Mouse (Mus musculus) intestine, embryonic 15.5 days (tissue): ENCODE measurements around the gene Gm20388. TPM values are rescaled to one million over a fixed set of nuclear protein-coding genes. Genes with fewer than 3 reads are reported as not detected.
A peak's percentile ranks its signal among the peaks of the same experiment; 100 is the strongest.

Source experiments
- ATAC-seq: fragments of 200-750 bp; cut with Nextera tagmentation; 2 replicates; pipeline ENCODE4 v1.8.0; 2017; ENCODE audit warnings: moderate TSS enrichment, moderate library complexity
- H3K27ac ChIP-seq: fragments of 300-500 bp; sonication (generic); 2 replicates; pipeline ENCODE4 v1.5.1; 2015; ENCODE audit warnings: mild to moderate bottlenecking, inconsistent platforms
- H3K27me3 ChIP-seq: fragments of 300-500 bp; sonication (generic); replicated peaks from 2 replicates; pipeline ENCODE4 v1.6.1; 2015; ENCODE audit warnings: inconsistent platforms
- H3K36me3 ChIP-seq: fragments of 300-500 bp; sonication (generic); 2 replicates; pipeline ENCODE4 v1.6.1; 2015; ENCODE audit warnings: inconsistent platforms
- H3K4me1 ChIP-seq: fragments of 300-500 bp; sonication (generic); replicated peaks from 2 replicates; pipeline ENCODE4 v1.6.1; 2015; ENCODE audit warnings: inconsistent platforms
- H3K4me2 ChIP-seq: fragments of 300-500 bp; sonication (generic); replicated peaks from 2 replicates; pipeline ENCODE4 v1.6.1; 2015; ENCODE audit warnings: mild to moderate bottlenecking, inconsistent platforms
- H3K4me3 ChIP-seq: fragments of 300-500 bp; sonication (generic); replicated peaks from 2 replicates; pipeline ENCODE4 v1.5.1; 2015; ENCODE audit warnings: inconsistent platforms
- H3K9ac ChIP-seq: fragments of 300-500 bp; sonication (generic); 2 replicates; pipeline ENCODE4 v1.6.1; 2015; ENCODE audit warnings: inconsistent platforms
- H3K9me3 ChIP-seq: fragments of 300-500 bp; sonication (generic); 2 replicates; pipeline ENCODE4 v1.6.1; 2016; ENCODE audit warnings: inconsistent platforms
- WGBS: fragments of 180-500 bp; shearing (Covaris S2); methylation state at CpG from one replicate; pipeline ENCODE4 v1.1.7; 2015; 5-methylcytosine and 5-hydroxymethylcytosine counted together
- polyA plus RNA-seq: library from polyadenylated mRNA; unstranded; fragments of >200 nt; fragmentation: Nextera tagmentation; extraction: Ambion mirVana; gene quantifications from 2 replicates; pipeline ENCODE4 v1.2.1, GENCODE M21; 2015

Gm20388 gene
- polyA plus RNA-seq, 1 experiment from 2014 or later = not detected

- Histone ChIP-seq H3K9ac (no peak overlapping the region), H3K27ac (no peak overlapping the region), H3K4me3 (no peak overlapping the region), H3K36me3 (no peaks in the 10 kb centered on the region), H3K4me1 (peaks cover 15% of the 10 kb centered on the region), H3K27me3 (no peaks in the 10 kb centered on the region; the same call in 1 of the 2 replicates), H3K9me3 (no peaks in the 10 kb centered on the region), H3K4me2 (no peak overlapping the region)
- WGBS = 78% methylated on average over 6 of the region's 6 CpGs
- no peak for ATAC-seq
Observed at GRCm38 (mm10) chr8:123726759-123727158, 3816.1 kb downstream of the Gm20388 start.

- peaks cover 18% of the 10 kb centered on the region for H3K4me1 ChIP-seq
- H3K27ac ChIP-seq = no peak overlapping the region
- 19% methylated on average over 20 of the region's 20 CpGs for WGBS
- no peak overlapping the region for H3K4me3 ChIP-seq
- H3K9me3 ChIP-seq = no peaks in the 10 kb centered on the region
- no peak overlapping the region for H3K9ac ChIP-seq
- 0 out of 2 replicates have a peak, but pooled peaks have one; percentile 21 for ATAC-seq
- H3K27me3 ChIP-seq = no peaks in the 10 kb centered on the region; the same call in 1 of the 2 replicates
- peak overlapping the region; percentile 34 for H3K4me2 ChIP-seq
- no peaks in the 10 kb centered on the region for H3K36me3 ChIP-seq
Observed at GRCm38 (mm10) chr8:123729055-123729785, 3818.6 kb downstream of the Gm20388 start.

DNA sequence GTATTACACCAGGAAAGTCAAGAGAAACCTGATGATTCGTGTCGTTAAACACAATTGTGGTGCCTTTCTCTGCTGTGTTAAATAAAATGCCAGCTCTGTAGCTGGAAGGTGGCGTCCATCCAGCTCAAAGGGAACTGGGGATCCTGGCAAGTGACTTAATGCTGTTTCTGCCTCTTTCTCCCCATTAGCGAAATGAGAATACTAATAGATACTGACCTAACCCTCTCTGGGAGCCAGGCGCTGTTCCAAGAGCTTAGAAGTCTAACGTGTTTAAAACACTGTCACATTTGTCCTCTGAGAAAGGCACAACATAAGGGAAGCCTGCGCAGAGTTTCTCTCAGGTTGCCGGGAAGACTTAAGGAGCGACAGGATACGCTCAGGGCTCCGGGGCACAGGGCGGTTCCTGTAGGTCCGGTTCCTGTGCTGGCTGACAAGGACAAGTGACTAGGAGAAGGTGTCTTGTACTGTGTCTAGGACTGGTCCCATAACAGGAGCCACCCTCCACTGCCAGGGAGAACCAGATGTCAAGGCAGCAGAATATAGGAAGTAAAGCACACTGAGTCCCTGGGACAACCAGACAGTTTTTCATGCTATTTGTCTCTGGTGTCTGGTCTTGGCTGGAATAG lies 3819.3 kb downstream of the Gm20388 start:
- H3K27ac ChIP-seq = no peak overlapping the region

GRCm38 (mm10) chr8:123732332-123732731 lies 3821.7 kb downstream of the Gm20388 start:
- H3K4me3 ChIP-seq = no peak overlapping the region
- no peaks in the 10 kb centered on the region; the same call in 1 of the 2 replicates for H3K27me3 ChIP-seq
- H3K4me2 ChIP-seq = no peak overlapping the region
- no peaks in the 10 kb centered on the region for H3K36me3 ChIP-seq
- H3K9me3 ChIP-seq = no peaks in the 10 kb centered on the region
- H3K4me1 ChIP-seq = peaks cover 19% of the 10 kb centered on the region
- no peak overlapping the region for H3K9ac ChIP-seq
- peak; percentile 46; the same call in 1 of the 2 replicates for ATAC-seq
- peak overlapping the region; percentile 49; the same call in 1 of the 2 replicates for H3K27ac ChIP-seq
- WGBS = 25% methylated on average over 4 of the region's 4 CpGs

More for the DNA sequence above, 3819.3 kb downstream of the Gm20388 start:
- no peaks in the 10 kb centered on the region for H3K36me3 ChIP-seq
- ATAC-seq = no peak
- no peaks in the 10 kb centered on the region for H3K9me3 ChIP-seq
- 56% methylated on average over 13 of the region's 13 CpGs for WGBS
- H3K4me1 ChIP-seq = peaks cover 18% of the 10 kb centered on the region
- no peak overlapping the region for H3K9ac ChIP-seq
- H3K4me2 ChIP-seq = no peak overlapping the region; the same call in 1 of the 2 replicates
- H3K4me3 ChIP-seq = no peak overlapping the region
- no peaks in the 10 kb centered on the region; the same call in 1 of the 2 replicates for H3K27me3 ChIP-seq

DNA sequence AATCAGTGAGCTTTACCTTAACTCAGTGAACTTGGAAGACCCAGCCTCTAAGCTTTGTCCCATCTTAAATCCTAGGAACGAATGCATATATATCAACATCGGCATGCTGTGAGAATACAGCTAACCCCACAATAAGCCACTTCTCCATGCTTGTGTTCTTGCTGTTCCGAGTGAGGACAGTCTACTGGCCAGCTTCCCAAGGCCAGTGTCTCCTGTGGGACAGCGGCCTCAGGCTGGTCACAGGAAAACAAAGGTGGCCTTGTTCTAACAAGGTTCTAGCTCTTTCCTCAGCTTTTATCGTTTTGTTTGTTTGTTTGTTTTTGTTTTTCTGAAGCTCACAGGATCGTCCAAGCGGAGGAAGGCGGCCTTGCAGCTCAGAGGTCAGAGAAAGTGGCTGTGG lies 3823.8 kb downstream of the Gm20388 start:
- Histone ChIP-seq H3K27me3 (no peaks in the 10 kb centered on the region), H3K27ac (no peak overlapping the region), H3K9me3 (no peaks in the 10 kb centered on the region), H3K4me2 (no peak overlapping the region), H3K36me3 (no peaks in the 10 kb centered on the region), H3K4me3 (no peak overlapping the region), H3K9ac (no peak overlapping the region), H3K4me1 (peaks cover 20% of the 10 kb centered on the region; the same call in 1 of the 2 replicates)
- ATAC-seq = no peak
- WGBS = 83% methylated on average over 8 of the region's 8 CpGs

DNA sequence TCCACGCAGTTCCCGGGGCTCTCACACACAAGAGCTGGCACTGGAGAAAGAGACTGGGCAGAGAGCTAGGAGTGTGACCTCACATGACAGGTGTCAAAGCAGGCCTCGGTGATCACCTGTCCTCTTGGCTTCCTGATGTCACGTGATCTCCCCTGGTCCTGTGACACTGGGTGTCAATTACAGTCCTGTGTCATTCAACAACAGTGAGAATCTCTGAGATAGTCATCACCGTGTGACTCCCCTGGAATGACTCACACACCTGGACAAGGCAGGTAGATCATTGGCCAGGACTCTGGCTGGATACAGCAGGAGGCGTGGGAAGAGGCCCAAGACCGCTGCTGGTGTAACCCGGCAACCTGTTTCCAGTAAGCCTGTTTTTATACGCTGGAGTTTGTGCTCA lies 3826.3 kb downstream of the Gm20388 start:
- H3K36me3 ChIP-seq = no peaks in the 10 kb centered on the region
- H3K4me3 ChIP-seq = no peak overlapping the region
- H3K4me1 ChIP-seq = peaks cover 17% of the 10 kb centered on the region; the same call in 1 of the 2 replicates
- no peak overlapping the region for H3K9ac ChIP-seq
- ATAC-seq = peak; percentile 91
- no peak overlapping the region for H3K4me2 ChIP-seq
- WGBS = 52% methylated on average over 9 of the region's 9 CpGs
- no peaks in the 10 kb centered on the region for H3K9me3 ChIP-seq
- no peaks in the 10 kb centered on the region for H3K27me3 ChIP-seq
- no peak overlapping the region for H3K27ac ChIP-seq

- Histone ChIP-seq H3K4me1 (peaks cover 14% of the 10 kb centered on the region; the same call in 1 of the 2 replicates), H3K27ac (no peak overlapping the region), H3K4me3 (no peak overlapping the region), H3K9ac (no peak overlapping the region), H3K36me3 (no peaks in the 10 kb centered on the region), H3K9me3 (no peaks in the 10 kb centered on the region), H3K27me3 (no peaks in the 10 kb centered on the region), H3K4me2 (no peak overlapping the region)
- 38% methylated on average over 4 of the region's 4 CpGs for WGBS
- no peak for ATAC-seq
Observed at GRCm38 (mm10) chr8:123740263-123740662, 3829.6 kb downstream of the Gm20388 start.

DNA sequence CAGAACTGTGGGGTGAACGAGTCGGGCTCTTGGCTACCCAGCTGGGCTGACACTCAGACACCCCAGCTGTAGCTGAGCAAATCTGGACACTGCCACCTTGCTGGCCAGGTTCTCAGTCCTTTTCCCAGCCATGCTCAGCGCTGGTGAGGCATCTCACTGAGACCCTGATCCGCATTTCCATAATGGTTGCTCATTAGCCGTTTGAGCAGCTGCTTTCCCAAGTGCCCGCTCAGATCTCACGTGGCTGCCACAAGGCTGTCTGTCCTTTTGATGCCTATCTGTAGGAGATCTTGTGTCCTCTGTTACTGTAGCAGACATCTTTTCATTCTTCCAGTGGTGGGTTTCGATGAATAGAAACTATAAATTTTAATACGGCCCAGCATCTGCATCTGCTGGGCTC lies 3830.6 kb downstream of the Gm20388 start:
- Histone ChIP-seq H3K27ac (no peak overlapping the region), H3K4me2 (no peak overlapping the region), H3K4me3 (no peak overlapping the region), H3K4me1 (peaks cover 14% of the 10 kb centered on the region; the same call in 1 of the 2 replicates), H3K36me3 (no peaks in the 10 kb centered on the region), H3K27me3 (no peaks in the 10 kb centered on the region), H3K9me3 (no peaks in the 10 kb centered on the region), H3K9ac (no peak overlapping the region)
- no peak for ATAC-seq
- WGBS = 85% methylated on average over 9 of the region's 9 CpGs

DNA sequence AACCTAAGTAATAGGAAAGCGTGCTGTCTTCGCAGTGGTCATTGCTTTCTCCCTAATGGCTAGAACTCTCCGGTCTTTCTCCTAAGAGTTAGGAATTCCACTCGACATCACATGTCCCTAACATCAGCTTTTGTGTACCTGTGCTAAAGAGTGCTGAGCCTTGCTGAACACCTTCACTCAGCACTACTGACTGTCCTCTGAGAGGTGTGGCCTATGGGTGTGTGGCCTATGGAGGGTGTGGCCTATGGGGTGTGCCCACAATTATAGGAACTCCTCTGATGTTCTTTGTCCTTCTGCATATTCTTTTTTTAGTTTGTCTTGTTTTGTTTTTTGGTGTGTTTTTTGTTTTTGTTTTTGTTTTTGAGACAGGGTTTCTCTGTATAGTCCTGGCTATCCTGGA lies 3835.8 kb downstream of the Gm20388 start:
- no peaks in the 10 kb centered on the region for H3K36me3 ChIP-seq
- 0 out of 2 replicates have a peak, but pooled peaks cover 2% of the 10 kb centered on the region for H3K4me1 ChIP-seq
- H3K27ac ChIP-seq = no peak overlapping the region
- WGBS = 89% methylated on average over 4 of the region's 4 CpGs
- H3K4me3 ChIP-seq = no peak overlapping the region
- ATAC-seq = no peak
- no peak overlapping the region for H3K9ac ChIP-seq
- no peaks in the 10 kb centered on the region for H3K27me3 ChIP-seq
- no peaks in the 10 kb centered on the region for H3K9me3 ChIP-seq
- H3K4me2 ChIP-seq = no peak overlapping the region

DNA sequence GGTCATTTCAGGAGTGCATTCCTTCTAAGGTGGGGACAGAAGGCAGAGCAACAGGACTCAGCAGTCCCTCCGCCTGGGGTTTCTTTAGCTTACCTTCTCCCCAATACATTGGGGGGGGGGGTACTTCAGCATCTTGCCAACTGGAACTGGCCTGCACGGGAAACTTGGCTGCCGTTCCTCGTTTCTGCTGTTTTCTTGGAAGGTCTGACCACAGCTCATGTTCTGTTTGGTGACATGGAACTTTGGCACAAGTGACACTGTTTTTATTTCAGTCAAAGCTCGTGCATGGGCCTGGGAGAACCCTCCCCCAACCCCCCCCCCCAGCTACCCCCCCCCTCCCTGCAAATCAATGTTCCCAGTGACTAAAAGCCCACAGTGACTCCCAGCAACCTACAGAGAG lies 3837.1 kb downstream of the Gm20388 start:
- Histone ChIP-seq H3K9me3 (no peaks in the 10 kb centered on the region), H3K4me1 (peaks cover 8% of the 10 kb centered on the region), H3K9ac (no peak overlapping the region), H3K36me3 (no peaks in the 10 kb centered on the region), H3K27ac (no peak overlapping the region), H3K4me2 (no peak overlapping the region), H3K4me3 (no peak overlapping the region), H3K27me3 (no peaks in the 10 kb centered on the region)
- ATAC-seq = no peak
- WGBS = 41% methylated on average over 5 of the region's 5 CpGs

DNA sequence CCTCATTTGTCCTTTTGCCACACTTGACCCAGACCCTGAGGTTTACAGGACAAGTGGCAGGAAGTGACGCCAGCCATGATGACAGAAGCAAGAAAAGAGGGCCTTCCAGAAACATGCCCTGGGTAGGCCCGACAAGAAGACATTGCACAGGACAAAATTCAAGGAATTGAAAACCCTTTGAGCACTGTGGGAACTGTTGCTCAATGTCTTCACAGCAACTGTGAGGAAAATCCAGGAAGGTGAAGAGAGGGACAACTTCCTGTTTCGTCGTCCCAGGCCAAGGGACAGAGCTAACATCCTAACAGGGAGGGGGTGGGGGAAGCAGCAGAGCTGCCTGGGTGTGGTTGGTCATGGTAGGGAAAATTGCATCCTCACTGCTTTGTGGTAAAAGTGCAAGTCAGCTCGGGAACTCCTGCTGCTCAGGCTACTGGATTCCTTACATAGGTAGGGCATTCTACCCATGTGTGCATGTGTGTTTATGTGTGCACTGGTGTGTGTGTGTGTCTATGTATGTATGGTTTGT lies 3839.6 kb downstream of the Gm20388 start:
- Histone ChIP-seq H3K27me3 (no peaks in the 10 kb centered on the region), H3K9me3 (no peaks in the 10 kb centered on the region), H3K27ac (no peak overlapping the region), H3K4me3 (no peak overlapping the region), H3K4me2 (no peak overlapping the region), H3K9ac (no peak overlapping the region), H3K36me3 (no peaks in the 10 kb centered on the region), H3K4me1 (peaks cover 18% of the 10 kb centered on the region)
- no peak for ATAC-seq
- WGBS = 45% methylated on average over 5 of the region's 5 CpGs

- WGBS = 57% methylated on average over 13 of the region's 13 CpGs
- Histone ChIP-seq H3K36me3 (no peaks in the 10 kb centered on the region), H3K4me2 (peak overlapping the region; percentile 14; the same call in 1 of the 2 replicates), H3K27ac (no peak overlapping the region), H3K27me3 (no peaks in the 10 kb centered on the region), H3K9ac (no peak overlapping the region), H3K4me3 (no peak overlapping the region), H3K4me1 (peaks cover 22% of the 10 kb centered on the region), H3K9me3 (no peaks in the 10 kb centered on the region)
- ATAC-seq = no peak
Observed at GRCm38 (mm10) chr8:123752773-123753468, 3842.3 kb downstream of the Gm20388 start.
